Mouse (Mus musculus) lung, postnatal 0 days (tissue): ENCODE data around the gene Slc7a5. TPM values are rescaled to one million over a fixed set of nuclear protein-coding genes. Genes with fewer than 3 reads are reported as not detected.

Experiments used
- ATAC-seq: fragments of 200-750 bp; cut with Nextera tagmentation; 2 replicates; pipeline ENCODE4 v1.8.0; 2017; ENCODE audit warnings: moderate library complexity
- DNase-seq: peaks from one replicate; pipeline ENCODE4 v3.0.0-alpha.2; 2016; ENCODE audit warnings: low spot score
- H3K27ac ChIP-seq: fragments of 300-500 bp; sonication (generic); 2 replicates; pipeline ENCODE4 v1.5.1; 2014; ENCODE audit warnings: antibody characterized with exemption, mild to moderate bottlenecking, low read length, mixed read lengths
- H3K27me3 ChIP-seq: fragments of 300-500 bp; sonication (generic); replicated peaks from 2 replicates; pipeline ENCODE4 v1.6.1; 2014; ENCODE audit warnings: low read length, mixed read lengths; ENCODE audit not compliant: insufficient read depth
- H3K36me3 ChIP-seq: fragments of 300-500 bp; sonication (generic); 2 replicates; pipeline ENCODE4 v1.6.1; 2014; ENCODE audit warnings: low read length, mixed read lengths; ENCODE audit not compliant: insufficient read depth
- H3K4me1 ChIP-seq: fragments of 300-500 bp; sonication (generic); 2 replicates; pipeline ENCODE4 v1.6.1; 2014; ENCODE audit warnings: antibody characterized with exemption, low read depth, low read length, mixed read lengths; ENCODE audit not compliant: insufficient read depth
- H3K4me2 ChIP-seq: fragments of 300-500 bp; sonication (generic); replicated peaks from 2 replicates; pipeline ENCODE4 v1.6.1; 2014; ENCODE audit warnings: low read depth, mild to moderate bottlenecking, low read length, moderate library complexity, mixed read lengths
- H3K4me3 ChIP-seq: fragments of 300-500 bp; sonication (generic); 2 replicates; pipeline ENCODE4 v1.5.1; 2014; ENCODE audit warnings: low read depth, low read length
- H3K9ac ChIP-seq: fragments of 300-500 bp; sonication (generic); replicated peaks from 2 replicates; pipeline ENCODE4 v1.6.1; 2014; ENCODE audit warnings: low read depth, mild to moderate bottlenecking
- H3K9me3 ChIP-seq: fragments of 300-500 bp; sonication (generic); 2 replicates; pipeline ENCODE4 v1.6.1; 2016; ENCODE audit warnings: low read length, mixed read lengths
- CTCF ChIP-seq: IDR thresholded peaks from 2 replicates; pipeline ENCODE4 v1.5.1; 2016; ENCODE audit warnings: antibody characterized with exemption, mild to moderate bottlenecking
- EP300 ChIP-seq: IDR thresholded peaks from 2 replicates; pipeline ENCODE4 v1.6.1; 2016; ENCODE audit warnings: antibody characterized with exemption, mild to moderate bottlenecking, control low read depth
- WGBS: fragments of 180-500 bp; shearing (Covaris S2); extraction: QIAGEN DNeasy Blood & Tissue Kit; methylation state at CpG from one replicate; pipeline ENCODE4 v1.1.7; 2014; 5-methylcytosine and 5-hydroxymethylcytosine counted together
- polyA plus RNA-seq: library from polyadenylated mRNA; unstranded; fragments of >200 nt; fragmentation: Nextera tagmentation; extraction: Ambion mirVana; gene quantifications from 2 replicates; pipeline ENCODE4 v1.2.1, GENCODE M21; 2015

Slc7a5 gene
- 4.3 and 7.5 TPM in 2 replicates for polyA plus RNA-seq

DNA sequence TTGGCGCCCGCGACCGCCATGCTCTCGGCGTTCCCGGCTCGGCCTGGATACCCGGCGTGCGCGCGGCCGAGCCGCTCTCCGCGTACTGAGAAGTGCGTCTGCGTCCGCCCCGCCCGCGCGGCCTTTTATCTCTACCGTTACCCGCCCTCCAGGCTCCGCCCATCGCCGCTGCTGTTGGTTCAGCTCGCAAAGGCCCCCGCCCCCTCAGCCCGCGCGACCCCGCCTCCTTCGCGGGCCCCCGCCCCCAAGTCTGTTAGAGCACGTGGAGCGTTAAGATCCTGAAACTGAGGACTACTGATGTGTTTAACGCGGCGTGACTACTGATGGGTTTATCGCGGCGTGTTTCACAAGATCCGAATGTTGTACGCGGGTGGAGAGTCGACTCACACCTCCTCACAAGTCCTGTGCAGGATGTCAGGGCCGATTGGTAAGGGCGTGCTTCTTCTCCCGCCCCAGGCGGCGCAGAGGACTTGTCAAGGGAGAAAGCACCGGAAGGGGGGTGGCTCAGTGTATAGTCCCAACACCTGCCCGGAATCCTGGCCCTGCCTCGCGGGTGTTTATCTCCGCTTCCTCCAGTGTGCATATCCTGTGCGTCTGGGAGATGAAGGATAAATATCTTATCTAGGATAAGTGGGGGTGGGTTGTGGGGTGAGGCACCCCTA lies at the start of gene Slc7a5:
Gene Slc7a5, minus strand, starts transcription at position 108 of the 662 bp plus-strand sequence.
- under 1% methylated on average over 61 of the region's 61 CpGs for WGBS
- Histone ChIP-seq H3K4me1 (peaks cover 19% of the 10 kb centered on the region), H3K36me3 (no peaks in the 10 kb centered on the region), H3K9me3 (no peaks in the 10 kb centered on the region), H3K4me3 (peak within 1 kb of the TSS; percentile 67), H3K27ac (no peak within 1 kb of the TSS), H3K27me3 (no peaks in the 10 kb centered on the region), H3K4me2 (peak within 1 kb of the TSS; percentile 98), H3K9ac (0 out of 2 replicates have a peak within 1 kb of the TSS, but pooled peaks have one; percentile 8)
- DNase-seq (peak; percentile 98), ATAC-seq (peak; percentile 94)
- TF ChIP-seq EP300 (no peak), CTCF (no peak)

DNA sequence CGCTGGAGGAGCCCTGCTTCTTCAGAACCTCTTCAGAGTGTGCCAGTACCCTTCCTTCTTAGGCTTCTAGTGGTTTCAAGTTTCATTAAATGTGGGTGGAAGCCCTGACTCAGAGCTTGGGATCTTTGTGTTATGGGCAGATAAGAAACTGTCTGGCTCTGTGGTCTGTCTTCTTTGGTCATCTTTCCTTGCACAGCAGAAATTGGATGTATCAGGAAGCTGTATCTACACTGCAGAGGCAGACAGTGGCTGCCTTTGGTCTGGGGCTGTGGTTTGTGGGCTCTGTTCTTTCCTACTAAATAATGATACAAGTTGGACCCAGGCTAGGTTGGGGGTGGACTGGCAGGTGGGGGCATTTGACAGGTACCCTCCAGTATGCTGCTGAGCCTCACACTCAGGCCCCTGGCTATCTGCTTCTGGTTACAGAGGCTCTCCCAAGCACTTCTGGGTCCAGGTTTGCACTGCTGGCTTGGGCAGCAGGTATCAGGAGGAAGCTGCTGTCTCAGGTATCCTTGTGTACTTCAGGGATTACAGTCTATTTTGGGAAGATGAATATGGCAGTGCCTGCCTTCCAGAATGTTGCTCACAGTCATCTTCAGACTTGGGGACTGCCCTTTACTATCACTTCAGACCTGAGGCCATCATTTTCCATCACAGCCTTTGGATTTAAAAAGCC lies 48.5 kb upstream of the Slc7a5 start:
- 0 out of 2 replicates have a peak, but pooled peaks cover 4% of the 10 kb centered on the region for H3K36me3 ChIP-seq
- 38% methylated on average over 1 of the region's 1 CpGs for WGBS
- no peaks in the 10 kb centered on the region for H3K9me3 ChIP-seq
- H3K4me1 ChIP-seq, result peaks cover 10% of the 10 kb centered on the region; the same call in 1 of the 2 replicates
- no peaks in the 10 kb centered on the region for H3K27me3 ChIP-seq
- TF ChIP-seq CTCF, result no peak
- H3K9ac ChIP-seq, result no peak overlapping the region
- DNase-seq (no peak), ATAC-seq (no peak)
- H3K4me2 ChIP-seq, result no peak overlapping the region
- no peak overlapping the region for H3K27ac ChIP-seq
- no peak overlapping the region for H3K4me3 ChIP-seq

DNA sequence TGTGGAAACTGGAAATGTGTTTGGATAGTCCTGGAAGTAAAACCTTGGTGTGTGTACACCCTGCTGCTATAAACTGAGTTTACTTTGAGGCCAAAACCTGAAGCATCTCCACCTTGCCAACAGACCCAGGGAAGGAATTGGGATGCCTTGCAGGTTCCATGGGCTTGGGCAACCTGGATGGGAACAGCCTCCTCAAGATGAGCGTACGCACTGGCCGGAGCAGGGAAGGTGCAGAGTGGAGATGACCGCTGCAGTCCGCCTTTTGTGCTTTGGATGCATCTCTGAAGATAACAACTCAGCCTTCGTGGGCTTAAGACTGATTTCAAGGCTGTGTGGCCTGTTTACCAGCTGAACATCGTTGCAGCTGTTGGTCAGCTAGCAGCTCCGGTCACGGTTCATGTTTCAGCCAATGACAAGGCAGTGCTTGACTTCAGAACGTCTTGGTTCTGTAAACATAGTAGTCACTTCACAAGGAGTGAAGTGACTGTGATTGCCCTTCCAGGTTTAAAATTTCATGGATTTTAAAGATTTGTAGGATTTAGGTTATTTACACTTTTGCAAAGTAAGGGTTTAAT lies 47.6 kb upstream of the Slc7a5 start:
- H3K9ac ChIP-seq, result no peak overlapping the region
- no peaks in the 10 kb centered on the region for H3K9me3 ChIP-seq
- H3K36me3 ChIP-seq, result 0 out of 2 replicates have a peak, but pooled peaks cover 4% of the 10 kb centered on the region
- 55% methylated on average over 10 of the region's 10 CpGs for WGBS
- DNase-seq (no peak), ATAC-seq (no peak)
- no peak for TF ChIP-seq EP300
- TF ChIP-seq CTCF, result no peak
- no peak overlapping the region for H3K4me3 ChIP-seq
- H3K4me2 ChIP-seq, result no peak overlapping the region
- H3K27me3 ChIP-seq, result no peaks in the 10 kb centered on the region
- no peak overlapping the region for H3K27ac ChIP-seq
- peaks cover 10% of the 10 kb centered on the region; the same call in 1 of the 2 replicates for H3K4me1 ChIP-seq

DNA sequence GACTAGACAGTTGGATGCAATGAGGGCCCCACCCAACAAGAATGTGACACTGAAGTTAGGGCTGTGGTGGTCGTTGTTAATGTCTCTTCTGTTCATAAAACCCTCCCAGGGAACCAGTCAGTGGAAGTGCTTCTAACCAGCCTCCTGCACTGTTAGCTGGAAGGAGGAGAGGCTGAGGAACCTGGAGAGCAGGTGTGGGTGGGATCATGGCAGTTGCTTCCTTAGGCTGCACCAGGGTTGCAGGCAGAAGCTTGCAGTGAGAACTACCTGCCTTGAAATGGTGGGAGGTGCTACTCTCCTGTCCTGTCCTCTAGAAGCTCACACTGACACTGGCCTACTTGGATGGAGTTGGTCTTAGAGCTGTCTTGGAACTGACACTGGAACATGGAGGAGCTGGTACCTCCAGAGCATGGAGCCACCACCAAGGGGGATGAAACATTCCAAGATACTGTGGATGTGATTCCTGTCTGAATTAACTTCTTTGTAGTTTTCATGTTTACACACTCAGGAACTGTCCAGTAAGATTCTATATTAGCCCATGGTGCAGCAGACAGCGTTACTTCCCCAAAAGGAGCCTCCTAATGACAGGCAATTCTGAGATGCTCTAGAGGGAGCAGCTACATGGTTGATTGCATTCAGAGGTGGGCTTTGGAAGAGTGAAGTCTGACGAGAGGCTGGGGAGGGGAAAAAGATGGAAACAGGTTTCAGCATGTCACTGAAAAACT lies 46.5 kb upstream of the Slc7a5 start:
- H3K9ac ChIP-seq, result no peak overlapping the region
- H3K27ac ChIP-seq, result no peak overlapping the region
- TF ChIP-seq EP300 (no peak), CTCF (no peak)
- ATAC-seq (no peak), DNase-seq (no peak)
- no peak overlapping the region for H3K4me2 ChIP-seq
- H3K36me3 ChIP-seq, result 0 out of 2 replicates have a peak, but pooled peaks cover 4% of the 10 kb centered on the region
- peaks cover 10% of the 10 kb centered on the region; the same call in 1 of the 2 replicates for H3K4me1 ChIP-seq
- H3K9me3 ChIP-seq, result no peaks in the 10 kb centered on the region
- 67% methylated on average over 3 of the region's 3 CpGs for WGBS
- H3K27me3 ChIP-seq, result no peaks in the 10 kb centered on the region
- no peak overlapping the region for H3K4me3 ChIP-seq

DNA sequence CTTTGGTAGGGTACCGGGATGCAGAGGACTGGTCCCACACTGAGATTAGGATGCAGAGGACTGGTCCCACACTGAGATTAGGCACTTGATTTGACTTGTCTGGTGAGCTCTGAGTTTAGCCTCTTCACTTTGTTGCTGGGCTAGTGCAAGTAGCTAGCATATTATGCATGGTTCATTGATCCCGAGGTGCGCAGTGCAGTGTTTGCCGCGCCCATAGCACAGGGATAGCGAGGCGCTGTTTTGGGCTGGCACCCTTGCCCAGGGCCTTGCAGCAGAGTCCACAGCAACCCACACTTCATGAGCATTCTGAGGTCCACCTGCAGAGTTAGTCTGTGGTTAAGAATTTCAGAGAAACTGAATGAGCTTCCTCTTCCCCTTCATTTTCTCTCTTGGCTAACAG lies 45.3 kb upstream of the Slc7a5 start:
- Histone ChIP-seq H3K9me3 (no peaks in the 10 kb centered on the region), H3K27me3 (no peaks in the 10 kb centered on the region), H3K4me2 (no peak overlapping the region), H3K4me1 (peaks cover 14% of the 10 kb centered on the region; the same call in 1 of the 2 replicates), H3K36me3 (0 out of 2 replicates have a peak, but pooled peaks cover 4% of the 10 kb centered on the region), H3K4me3 (no peak overlapping the region), H3K9ac (no peak overlapping the region), H3K27ac (no peak overlapping the region)
- ATAC-seq (no peak), DNase-seq (no peak)
- TF ChIP-seq EP300 (no peak), CTCF (no peak)
- WGBS, result 85% methylated on average over 7 of the region's 7 CpGs

DNA sequence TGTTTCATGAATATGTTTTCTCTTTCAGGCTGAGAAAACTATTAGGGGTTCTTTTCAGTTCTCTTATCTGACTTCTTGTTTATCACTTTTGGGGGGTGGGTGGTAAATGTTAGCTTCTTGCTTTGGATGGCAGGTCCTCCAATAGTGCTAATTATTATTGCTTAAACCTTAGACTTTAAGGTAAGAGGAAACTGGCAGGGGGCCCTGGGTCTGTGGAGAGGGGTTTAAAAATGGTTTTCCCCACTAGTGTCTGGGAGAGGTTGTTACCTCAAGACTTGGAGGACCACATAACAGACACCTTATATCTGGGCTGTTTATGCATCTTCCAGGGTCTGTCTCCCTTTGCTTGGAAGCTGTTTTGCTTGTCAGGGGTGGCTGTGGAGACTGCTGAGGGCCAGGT lies 44.6 kb upstream of the Slc7a5 start:
- no peak overlapping the region for H3K4me3 ChIP-seq
- no peak overlapping the region for H3K9ac ChIP-seq
- no peaks in the 10 kb centered on the region for H3K9me3 ChIP-seq
- peak overlapping the region; percentile 72 for H3K4me2 ChIP-seq
- no peaks in the 10 kb centered on the region for H3K27me3 ChIP-seq
- H3K4me1 ChIP-seq, result peaks cover 14% of the 10 kb centered on the region; the same call in 1 of the 2 replicates
- ATAC-seq (no peak), DNase-seq (no peak)
- TF ChIP-seq CTCF (no peak), EP300 (no peak)
- H3K27ac ChIP-seq, result no peak overlapping the region
- H3K36me3 ChIP-seq, result 0 out of 2 replicates have a peak, but pooled peaks cover 4% of the 10 kb centered on the region
